Mouse (Mus musculus) left cerebral cortex, postnatal 25 days (tissue): Measurements from ENCODE around the gene Cacna1s. TPM values are rescaled to one million over a fixed set of nuclear protein-coding genes. Genes with fewer than 3 reads are reported as not detected.

Source experiments
- DNase-seq, 2 experiments: peaks; one replicate each; pipeline ENCODE4 v3.0.0; 2022; ENCODE audit warnings: low spot score in 2 of 2, mixed read lengths in 1 of 2
- intact Hi-C: fragments of 180-260 bp; cut with DNase I; formaldehyde crosslinking; loops from one replicate; pipeline ENCODE4 v1.15.1; 2025
- total RNA-seq, 2 experiments: library from RNA; stranded (reverse); gene quantifications; 2 replicates each; pipeline ENCODE4 v1.2.3; 2021

The Cacna1s gene
- total RNA-seq, 2 experiments from 2014 or later, result 2.3 to 2.6 TPM

DNA sequence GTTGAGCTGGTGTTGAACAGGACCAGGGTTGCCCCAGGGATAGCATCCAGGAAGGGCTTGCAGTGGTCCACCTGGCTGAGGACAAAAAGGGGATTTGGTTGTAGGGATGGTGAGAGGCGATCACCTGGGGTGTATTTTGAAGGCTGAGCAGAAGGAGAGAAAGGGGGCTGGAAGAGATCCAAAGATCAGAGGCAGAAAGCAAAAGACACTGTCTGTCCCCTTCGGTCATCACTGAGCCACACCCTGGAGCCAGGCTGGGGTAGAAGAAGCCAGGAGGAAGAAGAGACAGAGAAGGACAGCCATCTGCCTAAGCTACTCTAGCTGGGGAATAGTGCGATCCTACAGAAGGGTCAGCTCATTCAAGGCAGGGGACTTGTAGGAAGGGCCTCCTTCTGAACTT is 50.0 kb downstream of the Cacna1s start:
- intact Hi-C loops, result no loop called here
- DNase-seq, result no peak

DNA sequence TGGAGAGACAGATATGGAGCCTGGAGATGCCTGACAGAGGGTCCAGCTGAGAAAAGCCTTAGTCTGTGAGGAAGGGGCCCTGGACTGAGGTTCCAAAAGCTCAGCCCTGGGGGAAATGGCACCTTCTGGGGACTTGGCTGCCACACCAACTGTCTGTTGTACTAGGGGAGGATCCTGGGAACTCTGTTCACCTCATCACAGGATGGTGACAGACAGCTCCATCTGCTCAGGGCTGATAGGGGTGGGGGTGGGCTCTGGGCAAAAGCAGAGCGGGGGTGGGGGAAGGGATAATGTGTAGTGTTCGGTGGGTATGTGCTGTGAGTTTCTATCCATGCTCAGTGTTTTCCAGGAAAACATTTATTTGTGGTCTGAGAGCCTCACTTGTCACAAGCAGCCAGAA is 50.4 kb downstream of the Cacna1s start:
- no peak for DNase-seq
- intact Hi-C loops, result no loop called here

DNA sequence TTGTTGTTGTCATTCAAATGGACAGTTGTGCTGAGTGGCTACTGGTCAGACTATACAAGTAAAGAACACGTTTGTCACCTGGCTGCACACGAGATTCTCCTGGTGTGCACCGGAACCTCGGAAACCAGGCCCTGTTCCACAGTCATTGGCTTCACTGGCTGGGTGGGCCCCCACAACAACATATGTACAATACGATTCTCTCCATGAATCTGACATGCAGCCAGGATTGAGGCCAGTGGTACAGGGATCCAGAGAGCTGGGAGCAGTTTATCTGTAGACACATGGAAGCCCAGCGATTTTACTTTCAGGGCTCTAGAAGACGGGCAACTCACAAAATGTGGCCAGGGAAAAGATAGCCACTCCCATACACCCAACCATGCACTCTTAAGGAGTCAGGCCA is 51.1 kb downstream of the Cacna1s start:
- intact Hi-C loops, result no loop called here
- no peak for DNase-seq

DNA sequence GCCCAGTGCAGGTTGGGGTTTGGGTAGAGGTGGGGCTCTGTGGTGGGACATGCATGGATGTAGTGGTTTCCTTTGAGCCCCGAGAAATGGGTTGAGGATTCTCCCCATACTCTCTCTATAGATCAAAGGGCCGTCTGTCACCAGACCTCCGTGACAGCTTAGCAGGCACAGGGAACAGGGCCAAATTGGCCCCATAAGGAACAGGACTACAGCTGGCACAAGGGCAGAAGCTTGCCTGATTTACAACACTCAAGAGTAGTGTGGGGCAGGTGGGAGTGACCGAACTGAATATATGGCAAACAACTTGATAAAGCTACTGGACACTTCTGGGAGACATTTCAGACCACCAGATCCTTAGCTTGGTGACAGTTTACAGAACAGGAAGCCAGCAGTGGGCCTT is 52.2 kb downstream of the Cacna1s start:
- no peak for DNase-seq
- intact Hi-C loops, result no loop called here

DNA sequence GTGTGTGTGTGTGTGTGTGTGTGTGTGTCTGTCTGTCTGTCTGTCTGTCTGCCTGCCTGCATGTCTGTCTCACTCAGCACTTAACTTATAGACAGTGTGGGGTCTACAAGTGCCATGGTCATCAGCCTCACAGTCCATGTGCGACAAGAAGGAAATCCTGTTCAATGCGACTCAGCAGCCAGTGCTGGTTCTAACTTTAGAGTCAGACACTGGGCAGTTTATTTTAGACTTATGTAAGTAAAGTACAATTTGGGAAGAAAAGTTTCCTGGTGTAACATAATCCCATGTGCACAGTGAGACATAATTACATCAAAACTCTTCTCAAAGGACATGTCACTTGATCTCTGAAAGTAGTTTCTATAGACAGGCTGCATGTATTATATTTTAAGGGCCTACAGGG is 56.9 kb downstream of the Cacna1s start:
- intact Hi-C loops, result no loop called here
- DNase-seq, result peak in 1 of 2 experiments; percentile 53

DNA sequence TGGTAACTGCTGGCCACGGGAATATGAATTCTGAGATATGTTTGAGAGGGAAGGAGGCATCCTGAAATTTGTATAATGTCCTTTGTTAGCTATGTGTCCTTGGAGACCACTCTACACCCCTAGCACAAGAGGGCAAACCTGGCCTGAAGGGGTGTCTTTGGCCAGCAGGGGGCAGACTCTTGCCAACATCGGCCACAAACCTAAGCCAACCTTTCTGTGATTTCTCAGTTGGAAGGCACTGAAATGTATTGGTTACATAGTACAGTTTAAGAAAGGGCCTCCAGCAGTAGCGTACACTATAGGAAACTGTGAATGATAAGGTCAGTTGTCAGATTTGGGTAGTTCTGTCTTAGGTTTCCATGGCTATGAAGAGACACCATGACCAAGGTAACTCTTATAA is 63.6 kb downstream of the Cacna1s start:
- peak in 1 of 2 experiments; percentile 63 for DNase-seq
- intact Hi-C loops, result loop anchor here (2.0 kb wide), 1 partner anchor 51 kb away; no protein-coding TSS in a partner anchor

DNA sequence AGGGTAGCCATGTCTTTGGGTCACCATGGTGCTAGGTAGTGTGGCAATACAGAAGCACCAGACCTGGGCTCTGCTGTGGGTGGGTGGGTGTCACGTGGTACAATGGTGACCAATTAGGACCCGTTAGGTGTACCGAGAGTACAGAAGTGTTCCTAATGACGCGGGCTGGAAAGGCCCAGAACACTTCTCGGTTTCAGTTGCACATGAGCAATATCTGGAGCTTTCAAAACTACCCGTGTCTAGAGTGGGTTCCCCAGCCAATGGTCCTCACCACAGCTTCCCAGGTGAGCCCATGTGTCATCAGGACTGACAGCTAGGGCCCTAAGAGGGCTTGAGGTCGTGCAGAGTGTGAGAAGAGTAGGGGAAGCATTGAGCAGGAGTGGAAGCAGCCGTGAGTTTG is 64.5 kb downstream of the Cacna1s start:
- intact Hi-C loops, result loop anchor here (2.0 kb wide), 1 partner anchor 50 kb away; no protein-coding TSS in a partner anchor
- no peak for DNase-seq

DNA sequence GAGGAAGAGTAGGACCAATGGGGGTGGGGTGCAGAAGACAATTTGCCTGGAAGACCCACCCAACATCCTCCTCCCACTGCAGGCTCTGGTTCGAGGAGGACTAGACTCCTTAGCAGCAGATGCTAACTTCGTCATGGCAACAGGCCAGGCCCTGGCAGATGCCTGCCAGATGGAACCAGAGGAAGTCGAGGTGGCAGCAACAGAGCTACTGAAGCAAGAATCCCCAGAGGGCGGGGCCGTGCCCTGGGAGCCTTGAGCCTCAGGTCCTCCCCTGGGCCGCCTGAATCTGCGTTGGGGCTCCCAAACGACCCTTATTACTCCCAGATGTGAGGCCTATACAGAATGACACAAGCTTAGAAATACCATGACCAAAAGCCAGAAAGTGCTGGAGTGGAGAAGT is 66.3 kb downstream of the Cacna1s start:
- intact Hi-C loops, result no loop called here
- peak; percentile 83 to 94 for DNase-seq

DNA sequence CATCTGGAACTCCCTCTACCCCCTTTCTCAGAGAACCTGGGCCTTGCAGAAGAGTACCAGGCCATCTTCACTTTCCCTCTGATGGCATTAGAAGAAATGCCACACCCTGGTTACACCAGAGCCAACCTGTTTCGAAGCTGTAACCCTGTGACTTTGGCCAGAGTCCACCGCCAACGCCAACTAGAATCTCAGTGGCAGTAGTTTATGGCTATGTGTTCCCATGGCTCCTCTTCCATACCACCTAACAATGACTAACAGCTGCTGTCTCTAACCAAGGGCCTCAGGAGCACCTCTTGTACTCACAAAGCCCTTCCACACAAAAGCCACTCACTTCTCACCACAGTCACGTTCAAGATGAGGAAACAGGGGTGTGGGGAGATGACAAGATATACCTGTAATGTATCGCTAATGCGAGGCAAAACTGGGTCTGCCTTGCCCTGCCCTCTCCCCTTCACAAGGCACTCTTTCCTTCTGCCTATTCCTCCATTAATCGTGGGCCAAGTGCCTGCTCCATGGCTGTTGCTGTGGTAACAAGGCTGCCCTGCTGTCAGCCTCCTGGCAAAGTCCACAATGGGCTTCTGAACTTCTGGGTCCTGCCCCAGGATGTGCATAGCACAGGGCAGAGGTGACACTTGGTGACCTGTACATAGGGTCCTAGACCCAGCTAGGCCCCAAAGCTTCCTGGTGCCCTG is 67.2 kb downstream of the Cacna1s start:
- DNase-seq, result no peak
- intact Hi-C loops, result no loop called here

DNA sequence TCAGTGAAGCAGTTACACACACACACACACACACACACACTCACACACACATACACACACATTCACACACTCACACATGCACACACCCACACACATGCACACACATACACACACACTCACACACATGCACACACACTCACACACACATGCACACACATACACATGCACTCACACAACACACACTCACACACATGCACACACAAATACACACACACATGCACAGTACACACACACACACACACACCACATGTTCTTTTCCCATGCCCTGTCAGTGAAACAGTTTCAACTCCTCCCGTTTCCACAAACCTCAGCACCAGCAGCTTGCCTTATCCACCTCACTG is 67.7 kb downstream of the Cacna1s start:
- intact Hi-C loops, result no loop called here
- no peak for DNase-seq

DNA sequence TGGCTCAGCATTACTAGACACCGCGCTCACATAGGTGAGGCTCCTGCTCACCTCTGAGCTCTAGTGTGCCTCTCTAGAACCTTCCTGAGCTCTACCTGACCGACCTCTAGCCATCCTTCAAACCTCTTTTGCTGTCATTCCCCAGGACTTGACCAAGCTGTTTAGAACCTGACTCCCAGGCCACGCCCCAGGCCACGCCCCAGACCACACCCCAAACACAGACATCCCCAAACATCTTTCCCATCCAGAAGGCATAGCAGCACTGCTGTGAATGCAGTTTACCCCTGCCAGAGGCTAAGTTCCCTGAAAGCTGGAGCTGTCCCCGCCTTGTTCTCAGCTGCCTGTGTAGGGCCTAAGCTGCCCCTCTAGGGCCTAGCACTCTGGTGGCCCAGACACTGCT is 68.2 kb downstream of the Cacna1s start:
- intact Hi-C loops, result no loop called here
- DNase-seq, result no peak

DNA sequence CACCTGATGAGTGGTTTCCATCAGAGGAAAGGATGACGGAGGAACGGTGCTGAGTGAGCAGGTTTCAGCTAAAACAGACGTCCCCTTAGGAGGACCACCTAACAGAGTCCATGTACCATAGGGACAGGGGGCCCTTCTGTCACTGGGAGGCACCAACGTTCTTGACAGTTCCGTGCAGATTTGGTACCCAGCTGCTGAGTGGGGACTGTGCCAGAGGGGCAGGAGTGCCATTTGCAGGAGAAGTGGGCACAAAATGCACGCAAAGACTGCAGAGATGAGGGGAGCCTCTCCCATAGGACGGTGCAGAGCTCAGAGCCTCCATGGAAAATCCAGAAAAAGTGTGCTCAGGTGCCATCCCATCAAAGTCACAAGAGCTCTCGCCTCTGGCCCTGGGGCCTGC is 69.5 kb downstream of the Cacna1s start:
- no peak for DNase-seq
- intact Hi-C loops, result no loop called here

DNA sequence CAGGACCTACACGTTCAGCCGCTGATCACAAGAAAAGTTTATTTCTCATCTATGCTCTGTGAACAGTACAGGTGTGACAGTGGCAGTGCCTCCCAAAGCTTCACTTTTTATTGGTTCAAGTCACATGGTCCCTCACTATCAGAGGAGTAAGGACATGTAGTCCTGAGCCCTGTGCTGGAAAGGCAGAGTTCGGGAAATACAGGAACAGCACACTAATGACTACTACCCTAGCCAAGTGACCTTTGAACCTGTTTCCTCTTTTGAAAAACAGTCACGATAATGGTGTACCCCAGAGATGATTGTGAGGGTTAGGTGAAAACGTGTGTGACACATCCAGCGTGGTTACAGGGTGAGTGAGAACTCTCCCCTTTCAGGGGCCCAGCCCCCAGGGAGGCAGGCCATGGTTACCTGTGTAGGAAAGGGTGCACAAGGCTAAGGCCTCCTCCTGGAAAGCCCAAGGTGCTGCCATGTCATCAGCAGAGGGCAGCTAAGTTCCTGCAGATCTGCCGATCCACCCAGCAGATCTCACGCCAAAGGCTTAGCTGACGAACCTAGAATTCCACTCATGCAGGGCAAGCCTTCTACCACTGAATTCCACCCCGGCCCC is 73.7 kb downstream of the Cacna1s start:
- no peak for DNase-seq
- intact Hi-C loops, result no loop called here

DNA sequence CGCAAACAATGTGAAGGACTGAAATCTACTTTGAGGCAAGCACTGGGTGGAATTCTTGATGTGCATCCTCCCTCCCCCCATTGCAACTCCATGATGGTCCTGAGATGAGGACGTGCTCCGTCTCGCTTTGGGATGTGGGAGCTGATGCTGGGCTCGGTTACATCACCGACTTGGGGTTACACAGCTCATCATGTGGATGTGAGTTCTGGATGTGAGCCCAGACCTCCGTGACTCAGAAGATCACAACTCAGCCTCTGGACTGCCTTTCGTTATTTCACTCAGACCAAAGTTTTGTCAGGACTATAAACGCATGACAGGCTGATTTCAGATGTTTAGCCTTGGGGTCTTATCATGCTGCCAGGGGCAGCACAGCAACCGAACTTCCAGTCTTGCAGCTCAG is 74.3 kb downstream of the Cacna1s start:
- intact Hi-C loops, result no loop called here
- DNase-seq, result peak; percentile 20 to 75

DNA sequence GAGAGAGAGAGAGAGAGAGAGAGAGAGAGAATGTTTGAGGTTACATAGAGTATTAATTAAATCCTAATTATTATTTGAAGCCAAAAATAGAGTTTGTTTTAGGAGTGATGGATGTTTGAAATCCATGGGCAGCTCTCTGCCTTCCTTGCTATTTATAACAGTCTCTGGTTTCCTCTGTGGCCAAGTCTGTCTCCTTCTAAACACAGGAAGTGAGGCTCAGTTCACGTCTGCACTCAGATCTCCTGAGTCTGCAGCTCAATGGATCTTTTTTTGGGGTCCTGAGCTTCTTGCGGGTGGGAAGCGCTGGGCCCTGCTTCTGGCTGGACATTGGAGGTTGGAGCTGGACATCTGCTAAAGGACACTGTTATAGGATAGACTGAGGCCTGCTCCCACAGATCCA is 75.3 kb downstream of the Cacna1s start:
- intact Hi-C loops, result no loop called here
- DNase-seq, result peak in 1 of 2 experiments; percentile 25

DNA sequence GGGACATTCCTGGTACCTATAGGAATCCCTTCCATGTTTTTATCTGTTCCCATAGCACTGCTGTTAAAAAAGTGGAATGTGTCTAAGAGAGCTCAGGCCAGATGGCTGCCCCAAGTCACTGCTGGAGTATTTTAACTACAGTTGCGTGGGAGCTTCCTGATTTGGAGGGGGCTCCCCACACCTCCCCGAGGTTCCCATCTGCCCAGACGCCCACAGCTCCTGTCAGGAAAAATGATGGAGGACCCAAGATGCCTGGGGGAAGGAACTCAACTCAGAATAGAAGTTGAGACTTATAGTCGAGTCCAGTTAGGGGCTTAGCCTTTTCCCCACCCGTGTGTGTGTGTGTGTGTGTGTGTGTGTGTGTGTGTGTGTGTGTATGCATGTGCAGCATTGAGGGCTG is 75.9 kb downstream of the Cacna1s start:
- intact Hi-C loops, result no loop called here
- DNase-seq, result peak; percentile 75 to 96

DNA sequence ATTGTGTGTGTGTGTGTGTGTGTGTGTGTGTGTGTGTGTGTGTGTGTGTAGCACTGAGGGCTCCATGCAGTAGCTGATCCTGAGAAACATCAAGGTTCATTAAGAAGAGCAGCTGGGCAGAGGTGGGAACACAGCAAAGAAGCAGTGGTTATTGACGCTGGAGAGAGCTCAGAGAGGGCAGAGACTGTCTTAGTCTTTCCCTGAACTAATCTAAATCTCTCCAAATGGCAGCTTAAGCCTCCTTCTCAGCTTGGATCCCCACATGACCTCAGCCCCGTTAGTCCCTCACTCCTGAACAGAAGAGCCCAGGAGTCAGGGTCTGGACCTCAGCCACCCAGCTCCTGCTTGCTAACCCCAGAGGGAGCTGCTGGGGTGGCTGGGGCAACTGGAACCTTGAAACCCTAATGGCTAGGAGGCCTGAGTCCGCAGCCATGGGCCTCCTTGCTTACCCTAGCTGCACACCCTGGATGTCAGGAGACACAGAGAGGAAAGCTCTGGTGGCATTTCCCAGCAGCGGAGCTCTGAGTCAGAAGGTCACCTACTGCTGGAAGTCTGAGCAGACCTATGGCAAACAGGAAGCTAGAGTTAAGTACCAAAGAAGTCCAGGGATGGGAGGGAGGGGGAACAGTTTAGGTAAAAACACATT is 76.5 kb downstream of the Cacna1s start:
- intact Hi-C loops, result no loop called here
- DNase-seq, result no peak

DNA sequence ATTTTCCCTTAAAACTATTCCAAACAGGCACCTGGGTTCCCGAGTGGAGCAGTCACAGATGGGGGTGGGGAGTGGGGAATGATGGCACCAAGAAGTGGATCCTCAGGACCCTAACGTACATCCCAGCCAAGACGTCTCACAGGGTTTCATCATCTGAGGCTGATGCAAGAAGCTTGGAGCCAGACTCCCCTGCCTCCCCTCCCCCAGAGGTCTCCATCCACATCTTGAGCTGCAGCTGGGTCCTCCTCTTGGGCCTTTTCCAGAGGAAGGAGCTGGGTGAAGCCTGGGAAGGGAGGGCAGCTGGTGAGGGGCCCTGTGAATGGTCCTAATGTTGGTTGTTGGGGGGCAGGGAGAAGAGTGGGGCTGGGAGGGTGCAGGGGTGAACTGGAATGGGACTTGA is 77.6 kb downstream of the Cacna1s start:
- intact Hi-C loops, result no loop called here

DNA sequence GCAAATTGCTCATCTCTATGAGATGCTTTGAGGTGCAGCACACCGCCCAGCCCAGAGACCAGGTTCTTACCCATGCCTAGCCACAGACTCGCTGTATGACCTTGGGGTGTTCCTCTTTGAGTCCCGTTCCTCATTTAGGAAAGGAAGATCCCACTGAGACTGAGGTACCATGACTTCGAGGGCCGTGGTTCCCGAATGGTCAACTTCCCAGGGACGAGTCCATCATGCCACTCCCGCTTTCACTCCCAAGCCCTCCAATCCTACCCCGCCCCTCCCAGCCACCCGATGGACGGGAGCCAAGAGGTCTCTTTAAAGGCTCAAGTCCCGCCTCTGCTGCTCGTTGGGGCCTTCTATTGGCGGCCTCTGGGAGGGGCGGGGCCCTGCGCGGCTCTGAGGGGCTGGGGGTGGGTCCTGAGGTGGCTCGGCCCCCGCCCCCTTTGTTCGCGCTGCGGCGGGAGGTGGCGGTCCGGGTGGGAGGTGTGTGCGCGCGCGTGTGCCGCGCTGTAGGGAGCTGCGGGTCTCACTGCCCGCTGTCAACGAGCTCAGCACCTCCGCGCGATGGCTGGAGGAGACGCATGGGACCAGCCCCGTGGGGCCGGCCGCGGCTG is 78.5 kb downstream of the Cacna1s start, which contains the start of gene Kif21b:
Kif21b (plus strand) TSS at position 439 of the 608 bp plus-strand sequence.
- intact Hi-C loops, result no loop called here
- peak; percentile 91 to 96 for DNase-seq

More for the DNA sequence above, 77.6 kb downstream of the Cacna1s start:
- DNase-seq, result no peak

DNA sequence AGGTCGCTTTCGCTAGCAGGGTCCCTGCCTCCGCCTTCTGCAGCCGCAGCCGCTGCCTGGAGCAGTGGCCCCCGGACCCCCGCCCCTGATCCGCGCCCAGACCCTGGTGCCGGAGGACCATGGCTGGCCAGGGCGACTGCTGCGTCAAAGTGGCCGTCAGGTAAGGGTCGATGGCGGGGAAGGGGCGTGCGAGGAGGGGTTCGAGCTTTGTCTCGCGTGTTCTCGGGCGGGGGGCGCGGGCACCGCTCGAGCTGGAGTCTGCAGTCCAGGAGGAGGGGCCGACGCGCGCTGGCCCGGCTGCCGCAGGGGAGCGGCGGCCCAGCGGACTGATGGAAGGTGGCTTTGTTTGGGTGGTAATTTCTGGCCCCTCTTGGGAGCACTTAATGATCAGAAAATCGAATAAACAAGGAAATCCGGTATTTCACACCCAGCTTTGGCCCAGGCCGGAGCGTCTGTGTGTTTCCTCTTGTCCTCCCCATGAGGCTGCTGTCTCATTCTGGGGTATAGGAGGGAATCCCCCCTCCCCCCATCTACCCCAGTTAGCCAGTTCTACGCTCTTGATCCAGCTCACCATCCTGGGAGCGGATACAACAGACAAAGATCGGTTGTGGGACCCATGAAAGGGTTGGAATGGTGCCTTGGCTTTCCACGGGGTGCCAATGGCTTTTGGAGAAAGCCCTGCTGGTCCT is 79.2 kb downstream of the Cacna1s start:
- intact Hi-C loops, result loop anchor here (2.0 kb wide), 1 partner anchor 77 kb away; no protein-coding TSS in a partner anchor
- DNase-seq, result peak in 1 of 2 experiments; percentile 61
